Comparison of ENCODE assay signal across 8 mouse cellular contexts in genomic region chrX:95026361-95026892, GRCm38 (mm10). TPM values are rescaled to one million over a fixed set of nuclear protein-coding genes. Genes with fewer than 3 reads are reported as not detected.
DNase-seq lines count a peak whose midpoint lies in the region; ATAC-seq lines count a peak whose summit lies in the region.

Spin4 (minus strand) TSS chrX:95026682.

- H3K27me3 ChIP-seq in embryonic facial prominence, embryonic 11.5 days (ENCODE audit: control insufficient read depth, insufficient read depth, low read length) = no peaks in the 10 kb centered on the region; the same call in 1 of the 2 replicates
- H3K27me3 ChIP-seq in midbrain, embryonic 10.5 days (ENCODE audit: low read depth, poor library complexity, severe bottlenecking) = peaks cover 20% of the 10 kb centered on the region; the same call in 1 of the 2 replicates
- no peaks in the 10 kb centered on the region for H3K27me3 ChIP-seq in splenic B cell, adult 2 months (ENCODE audit: control insufficient read depth, insufficient read depth, low read length, poor library complexity, severe bottlenecking)

- H3K9ac ChIP-seq in embryonic facial prominence, embryonic 11.5 days (replicated peaks; ENCODE audit: low read length) = peak within 1 kb of the TSS; percentile 69

- peak within 1 kb of the TSS; percentile 87 for H3K27ac ChIP-seq in embryonic facial prominence, embryonic 11.5 days (replicated peaks; ENCODE audit: low read depth, low read length)
- peak within 1 kb of the TSS; percentile 89 for H3K27ac ChIP-seq in midbrain, embryonic 10.5 days (replicated peaks)

- H3K9me3 ChIP-seq in embryonic facial prominence, embryonic 11.5 days (replicated peaks; ENCODE audit: control insufficient read depth, low read length) = no peaks in the 10 kb centered on the region
- no peaks in the 10 kb centered on the region for H3K9me3 ChIP-seq in midbrain, embryonic 10.5 days (replicated peaks)

- peak; percentile 91 for DNase-seq in 416B (ENCODE audit: low read depth)
- peak; percentile 78 for DNase-seq in adrenal gland, postnatal 25 days
- DNase-seq in embryonic facial prominence, embryonic 11.5 days (ENCODE audit: low spot score) = peak; percentile 87
- DNase-seq in heart, adult 18-20 months = peak; percentile 80 to 87
- DNase-seq in kidney, adult 11 months = peak; percentile 73
- peak; percentile 75 for DNase-seq in left cerebral cortex, postnatal 4 days
- peak; percentile 74 for DNase-seq in midbrain, embryonic 10.5 days (ENCODE audit: low spot score)
- DNase-seq in splenic B cell, adult 2 months (ENCODE audit: low read depth, low spot score) = peak; percentile 3

- no peaks in the 10 kb centered on the region for H3K36me3 ChIP-seq in embryonic facial prominence, embryonic 11.5 days (replicated peaks; ENCODE audit: control insufficient read depth, insufficient read depth, low read depth, low read length)
- no peaks in the 10 kb centered on the region for H3K36me3 ChIP-seq in midbrain, embryonic 10.5 days
- H3K36me3 ChIP-seq in splenic B cell, adult 2 months (ENCODE audit: control insufficient read depth, insufficient read depth, low read length, poor library complexity, severe bottlenecking) = no peaks in the 10 kb centered on the region

- no peaks in the 10 kb centered on the region for H3K4me1 ChIP-seq in embryonic facial prominence, embryonic 11.5 days (ENCODE audit: control insufficient read depth, insufficient read depth, low read length)
- H3K4me1 ChIP-seq in midbrain, embryonic 10.5 days = 0 out of 2 replicates have a peak, but pooled peaks cover 7% of the 10 kb centered on the region

- peak within 1 kb of the TSS; percentile 45 for H3K4me2 ChIP-seq in embryonic facial prominence, embryonic 11.5 days (ENCODE audit: low read depth, low read length)

- intact Hi-C loops in left cerebral cortex, postnatal 4 days (cut with DNase I) = no loop called here

- 15% methylated on average over 30 of the region's 30 CpGs for WGBS in embryonic facial prominence, embryonic 11.5 days
- WGBS in midbrain, embryonic 10.5 days = 15% methylated on average over 30 of the region's 30 CpGs

- peak; percentile 99 for ATAC-seq in embryonic facial prominence, embryonic 11.5 days (replicated peaks; ENCODE audit: insufficient number of reproducible peaks, low FRiP score, low TSS enrichment, low read depth)

- H3K4me3 ChIP-seq in embryonic facial prominence, embryonic 11.5 days (ENCODE audit: low read depth, low read length) = peak within 1 kb of the TSS; percentile 46
- peak within 1 kb of the TSS; percentile 57 for H3K4me3 ChIP-seq in midbrain, embryonic 10.5 days

RNA-seq across cellular contexts. Expression of gene Spin4, which starts in this region (rescaled TPM):
- total RNA-seq in adrenal gland, postnatal 25 days (2021) = 2.4 and 2.6 TPM in 2 replicates
- 15.3 and 17.8 TPM in 2 replicates for polyA plus RNA-seq in embryonic facial prominence, embryonic 11.5 days (2014; fragmentation: Nextera tagmentation; extraction: Ambion mirVana)
- total RNA-seq in heart, adult 18-20 months (2021) = under 1 TPM; 0.67 to 0.77 TPM
- 1 to 10 TPM; 1.5 TPM for total RNA-seq in left cerebral cortex, postnatal 4 days (2021)
- polyA plus RNA-seq in midbrain, embryonic 10.5 days (2016; fragmentation: Nextera tagmentation; extraction: Ambion mirVana) = 7.3 and 7.9 TPM in 2 replicates

Comparison
In these comparisons a context has a peak if more than half of its experiments do, and no peak if none do; other contexts are left out.
1. Peak in every context shown above with its lines: DNase-seq, ATAC-seq, H3K4me3 ChIP-seq and H3K27ac ChIP-seq.
2. Peak in DNase-seq in heart, adult 18-20 months; RNA of the gene not detected or under 1 TPM.
3. DNase-seq: peak in every context shown above with its lines; median percentile 91 in 416B; 87 in embryonic facial prominence, embryonic 11.5 days; 84 in heart, adult 18-20 months; 78 in adrenal gland, postnatal 25 days; 75 in left cerebral cortex, postnatal 4 days; 74 in midbrain, embryonic 10.5 days; 73 in kidney, adult 11 months; 3 in splenic B cell, adult 2 months.